Mouse (Mus musculus) kidney, embryonic 15.5 days (tissue): Measurements from ENCODE around the gene Alg6. TPM values are rescaled to one million over a fixed set of nuclear protein-coding genes. Genes with fewer than 3 reads are reported as not detected.

ENCODE experiments used
- ATAC-seq: fragments of 200-750 bp; cut with Nextera tagmentation; replicated peaks from 2 replicates; pipeline ENCODE4 v1.8.0; 2017; ENCODE audit warnings: moderate TSS enrichment; ENCODE audit not compliant: low FRiP score
- H3K27ac ChIP-seq: fragments of 300-500 bp; sonication (generic); 2 replicates; pipeline ENCODE4 v1.5.1; 2015; ENCODE audit warnings: mild to moderate bottlenecking, inconsistent platforms
- H3K27me3 ChIP-seq: fragments of 300-500 bp; sonication (generic); 2 replicates; pipeline ENCODE4 v1.6.1; 2015; ENCODE audit warnings: inconsistent platforms
- H3K36me3 ChIP-seq: fragments of 300-500 bp; sonication (generic); 2 replicates; pipeline ENCODE4 v1.6.1; 2015; ENCODE audit warnings: inconsistent platforms
- H3K4me1 ChIP-seq: fragments of 300-500 bp; sonication (generic); 2 replicates; pipeline ENCODE4 v1.6.1; 2015; ENCODE audit warnings: inconsistent platforms
- H3K4me2 ChIP-seq: fragments of 300-500 bp; sonication (generic); 2 replicates; pipeline ENCODE4 v1.6.1; 2015; ENCODE audit warnings: moderate library complexity, mild to moderate bottlenecking, inconsistent platforms
- H3K4me3 ChIP-seq: fragments of 300-500 bp; sonication (generic); replicated peaks from 2 replicates; pipeline ENCODE4 v1.5.1; 2015; ENCODE audit warnings: mild to moderate bottlenecking, inconsistent platforms
- H3K9ac ChIP-seq: fragments of 300-500 bp; sonication (generic); 2 replicates; pipeline ENCODE4 v1.6.1; 2015; ENCODE audit warnings: mild to moderate bottlenecking, inconsistent platforms
- H3K9me3 ChIP-seq: fragments of 300-500 bp; sonication (generic); replicated peaks from 2 replicates; pipeline ENCODE4 v1.6.1; 2016; ENCODE audit warnings: inconsistent platforms
- WGBS: fragments of 180-500 bp; shearing (Covaris S2); methylation state at CpG from one replicate; pipeline ENCODE4 v1.1.7; 2015; ENCODE audit warnings: mixed read lengths; 5-methylcytosine and 5-hydroxymethylcytosine counted together
- polyA plus RNA-seq: library from polyadenylated mRNA; unstranded; fragments of >200 nt; fragmentation: Nextera tagmentation; extraction: Ambion mirVana; gene quantifications from 2 replicates; pipeline ENCODE4 v1.2.1, GENCODE M21; 2015

Gene Alg6
- polyA plus RNA-seq, result 26.8 and 27.0 TPM in 2 replicates

DNA sequence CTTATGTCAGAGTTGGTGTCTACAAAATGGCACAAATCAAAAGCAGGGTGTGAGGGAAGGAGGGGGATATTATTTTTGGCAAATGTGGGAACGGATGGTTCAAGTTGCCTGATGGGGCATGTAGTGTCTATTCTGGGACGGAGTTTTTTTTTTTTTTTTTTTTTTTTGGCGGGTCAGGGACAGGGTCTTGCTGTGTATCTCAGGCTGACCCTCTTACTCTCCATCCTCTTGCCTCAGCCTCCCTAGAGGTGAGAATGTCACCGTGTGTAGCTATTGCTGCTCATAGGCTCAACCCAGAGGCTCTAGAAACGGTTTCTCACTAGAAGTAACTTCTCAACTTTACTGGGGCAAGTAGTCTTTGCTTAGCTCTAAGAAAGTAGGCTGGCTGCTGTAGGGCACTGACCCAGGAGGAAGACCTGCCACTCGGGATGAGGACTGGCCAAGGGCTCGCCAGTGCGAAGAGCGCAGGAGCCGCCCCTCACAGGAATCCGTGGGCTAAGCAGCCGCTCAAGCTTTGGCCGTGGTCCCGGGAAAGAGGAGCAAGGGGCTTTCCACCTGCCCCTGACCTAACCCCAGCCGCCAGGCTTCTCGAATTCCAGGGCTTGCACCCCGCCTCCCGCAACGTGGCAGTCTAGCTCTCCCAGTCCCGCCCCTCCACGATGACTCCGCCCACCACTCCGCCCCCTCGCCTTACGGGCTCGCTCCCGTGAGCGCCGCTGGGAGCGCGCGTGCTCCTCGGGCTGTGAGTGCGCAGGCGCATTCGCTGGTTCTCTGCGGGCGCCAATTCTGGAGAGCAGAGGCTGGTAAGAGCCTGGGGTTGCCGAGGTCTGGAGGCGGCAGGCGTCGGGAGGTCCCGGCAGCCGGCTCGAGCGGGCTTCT lies at the start of gene Alg6:
Gene Alg6, plus strand, starts transcription at position 761 of the 879 bp plus-strand sequence.
- peak within 1 kb of the TSS; percentile 77 for H3K27ac ChIP-seq
- H3K4me3 ChIP-seq, result peak within 1 kb of the TSS; percentile 67
- no peaks in the 10 kb centered on the region for H3K27me3 ChIP-seq
- peak within 1 kb of the TSS; percentile 85 for H3K4me2 ChIP-seq
- WGBS, result 4% methylated on average over 46 of the region's 46 CpGs
- peak within 1 kb of the TSS; percentile 64 for H3K9ac ChIP-seq
- no peaks in the 10 kb centered on the region for H3K9me3 ChIP-seq
- peaks cover 15% of the 10 kb centered on the region for H3K36me3 ChIP-seq
- ATAC-seq, result peak; percentile 96
- H3K4me1 ChIP-seq, result peaks cover 12% of the 10 kb centered on the region

DNA sequence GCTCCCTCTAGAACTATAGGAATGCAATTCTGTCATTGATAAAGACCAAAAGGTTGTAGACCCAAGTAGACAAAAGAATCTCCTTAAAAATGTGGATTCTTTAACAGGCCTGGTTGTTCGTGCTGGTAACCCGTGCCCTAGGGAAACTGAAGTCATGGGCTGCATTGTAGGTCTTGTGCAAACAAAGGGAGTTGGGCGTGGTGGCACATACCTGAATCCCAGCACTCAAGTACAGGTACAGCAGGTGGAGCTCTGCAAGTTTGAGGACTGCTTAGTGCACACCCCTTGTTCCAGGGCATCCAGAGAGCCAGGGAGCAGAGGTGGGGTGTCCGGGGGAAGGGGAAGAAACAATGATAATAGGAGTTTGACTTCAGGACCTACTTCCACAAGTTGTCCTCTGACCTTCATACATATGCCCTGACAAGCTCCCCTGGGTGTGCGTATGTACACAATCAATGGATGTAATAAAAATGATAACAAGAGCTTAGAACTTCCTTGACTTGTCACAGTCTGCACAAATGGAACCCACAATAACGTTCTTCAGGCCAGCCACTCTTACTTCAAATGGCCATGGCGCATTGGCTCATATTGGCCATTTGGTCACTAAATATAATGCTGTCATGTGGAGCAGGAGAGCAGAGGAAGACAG lies 45.1 kb upstream of the Alg6 start:
- no peak overlapping the region for H3K27ac ChIP-seq
- H3K9ac ChIP-seq, result no peak overlapping the region
- no peaks in the 10 kb centered on the region for H3K9me3 ChIP-seq
- H3K4me3 ChIP-seq, result no peak overlapping the region
- ATAC-seq, result no peak
- H3K36me3 ChIP-seq, result no peaks in the 10 kb centered on the region
- WGBS, result 90% methylated on average over 7 of the region's 7 CpGs
- peaks cover 14% of the 10 kb centered on the region for H3K27me3 ChIP-seq
- H3K4me2 ChIP-seq, result no peak overlapping the region
- H3K4me1 ChIP-seq, result no peaks in the 10 kb centered on the region

DNA sequence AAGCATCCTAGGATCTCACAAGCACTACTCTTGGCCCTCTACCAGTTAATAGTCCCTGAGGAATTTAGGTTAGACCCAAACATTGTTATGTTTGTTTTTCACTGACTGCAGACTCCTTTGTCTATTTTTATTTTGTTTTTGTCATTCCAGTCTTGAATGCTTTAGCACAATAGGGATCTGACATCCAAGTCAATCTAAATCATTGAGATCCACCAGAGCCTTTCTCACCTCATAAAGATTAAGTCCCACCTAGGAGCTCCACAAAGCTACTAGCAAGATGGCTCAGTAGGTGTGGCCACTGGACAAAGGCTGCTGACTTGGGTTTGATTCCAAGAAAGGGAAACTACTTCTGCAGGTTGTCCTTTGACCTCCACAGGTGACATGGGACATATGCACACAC lies 40.3 kb upstream of the Alg6 start:
- H3K4me2 ChIP-seq, result no peak overlapping the region
- no peak for ATAC-seq
- no peak overlapping the region for H3K27ac ChIP-seq
- H3K9ac ChIP-seq, result no peak overlapping the region
- no peaks in the 10 kb centered on the region for H3K9me3 ChIP-seq
- H3K36me3 ChIP-seq, result no peaks in the 10 kb centered on the region
- no peaks in the 10 kb centered on the region for H3K4me1 ChIP-seq
- H3K4me3 ChIP-seq, result no peak overlapping the region
- H3K27me3 ChIP-seq, result no peaks in the 10 kb centered on the region

DNA sequence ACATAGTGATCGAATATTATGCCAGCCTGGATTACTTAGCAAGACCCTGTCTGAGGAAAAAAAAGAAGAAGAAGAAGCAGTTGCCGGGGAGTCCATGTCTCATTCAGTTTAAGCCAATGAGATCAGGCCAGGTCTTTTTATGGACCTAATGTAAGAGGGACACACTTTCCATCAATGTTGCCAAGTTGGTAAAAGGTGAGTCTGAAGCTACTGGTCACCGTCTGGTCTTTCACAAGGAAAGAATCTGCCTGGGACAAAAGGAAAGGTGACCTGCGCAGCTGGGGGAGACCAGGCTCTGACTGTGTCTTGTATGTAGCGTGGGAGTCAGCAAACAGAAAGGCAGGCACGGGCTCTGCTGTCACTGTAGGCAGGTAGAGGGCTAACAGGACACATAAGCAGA lies 31.5 kb upstream of the Alg6 start:
- Histone ChIP-seq H3K4me1 (no peaks in the 10 kb centered on the region), H3K9me3 (no peaks in the 10 kb centered on the region), H3K27me3 (no peaks in the 10 kb centered on the region), H3K27ac (no peak overlapping the region), H3K4me2 (no peak overlapping the region), H3K9ac (no peak overlapping the region), H3K4me3 (no peak overlapping the region), H3K36me3 (no peaks in the 10 kb centered on the region)
- ATAC-seq, result no peak
- WGBS, result 83% methylated on average over 6 of the region's 6 CpGs

DNA sequence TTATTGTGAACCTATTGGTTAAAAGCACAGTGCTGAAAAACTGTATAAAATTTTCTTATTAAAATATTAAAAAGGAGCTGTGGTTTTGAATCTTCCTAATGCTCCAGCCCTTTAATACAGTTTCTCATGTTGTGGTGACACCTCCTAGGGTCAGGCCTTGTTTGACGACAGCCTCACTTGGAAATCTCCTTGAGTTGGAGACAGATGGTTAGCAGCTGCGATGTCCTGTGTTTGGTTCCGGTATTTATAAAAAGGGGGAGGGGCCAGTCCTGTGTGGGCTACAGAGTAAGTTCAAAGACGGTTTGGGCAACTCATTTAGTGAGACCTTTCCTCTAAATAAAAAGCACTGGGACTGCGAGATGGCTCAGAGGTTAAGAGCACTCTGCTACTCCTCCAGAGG lies 29.2 kb upstream of the Alg6 start:
- no peak overlapping the region for H3K27ac ChIP-seq
- no peaks in the 10 kb centered on the region for H3K36me3 ChIP-seq
- no peaks in the 10 kb centered on the region for H3K4me1 ChIP-seq
- 45% methylated on average over 5 of the region's 5 CpGs for WGBS
- H3K9me3 ChIP-seq, result no peaks in the 10 kb centered on the region
- H3K27me3 ChIP-seq, result no peaks in the 10 kb centered on the region
- H3K9ac ChIP-seq, result no peak overlapping the region
- no peak for ATAC-seq
- no peak overlapping the region for H3K4me2 ChIP-seq
- no peak overlapping the region for H3K4me3 ChIP-seq

DNA sequence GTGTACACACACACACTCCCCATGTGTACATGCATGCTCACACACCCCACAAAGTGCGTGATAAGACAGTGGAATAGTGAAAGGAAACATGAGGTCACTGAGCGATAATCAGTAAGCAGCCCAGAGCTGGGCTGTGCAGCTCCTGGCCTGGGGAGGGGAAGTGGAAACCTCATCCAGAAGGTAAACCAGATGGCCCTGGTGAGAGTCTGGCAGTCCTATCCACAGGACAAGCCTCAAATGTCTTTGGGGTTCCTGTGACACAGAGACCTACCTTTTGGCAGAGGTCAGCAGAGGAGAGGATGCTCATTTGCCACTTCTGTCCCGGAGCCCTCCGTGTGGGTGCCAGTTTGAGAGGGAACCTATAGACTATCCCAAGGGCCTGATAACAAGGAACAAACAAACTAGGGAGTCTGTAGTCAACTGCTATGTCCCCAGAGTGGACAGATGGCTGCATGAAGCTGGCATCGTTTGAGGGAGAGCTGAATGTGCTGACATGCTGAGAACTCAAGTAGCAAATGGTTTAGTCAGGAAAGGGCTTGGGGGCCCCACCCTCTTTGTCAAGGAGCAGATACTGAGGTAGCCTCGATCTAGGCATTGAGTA lies 2.8 kb upstream of the Alg6 start:
- Histone ChIP-seq H3K9ac (no peak overlapping the region), H3K4me1 (peaks cover 12% of the 10 kb centered on the region), H3K27ac (no peak overlapping the region), H3K27me3 (no peaks in the 10 kb centered on the region), H3K4me3 (no peak overlapping the region), H3K9me3 (no peaks in the 10 kb centered on the region), H3K4me2 (no peak overlapping the region), H3K36me3 (no peaks in the 10 kb centered on the region)
- 82% methylated on average over 6 of the region's 6 CpGs for WGBS
- no peak for ATAC-seq

DNA sequence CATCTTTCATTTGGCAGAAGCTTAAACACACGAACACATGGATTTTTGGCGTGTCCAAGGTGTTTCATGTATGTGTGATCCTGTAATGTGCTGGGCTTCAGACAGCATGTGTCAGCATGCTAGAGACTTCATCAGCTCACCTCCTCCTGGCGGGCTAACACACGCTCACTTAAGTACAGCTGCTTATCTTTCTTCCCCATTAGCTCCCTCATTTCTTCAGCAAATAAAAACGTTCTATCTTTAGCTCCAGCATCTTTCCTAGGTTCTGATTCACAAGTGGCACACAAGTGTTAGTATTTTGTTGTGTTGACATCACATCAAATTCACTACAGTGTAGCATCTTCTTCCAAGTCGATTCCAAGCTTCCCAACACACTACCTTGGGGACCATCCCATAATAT lies 1.5 kb upstream of the Alg6 start:
- H3K36me3 ChIP-seq, result 0 out of 2 replicates have a peak, but pooled peaks cover 5% of the 10 kb centered on the region
- H3K4me2 ChIP-seq, result no peak overlapping the region
- peaks cover 12% of the 10 kb centered on the region for H3K4me1 ChIP-seq
- H3K27ac ChIP-seq, result no peak overlapping the region
- H3K27me3 ChIP-seq, result no peaks in the 10 kb centered on the region
- no peak overlapping the region for H3K4me3 ChIP-seq
- H3K9ac ChIP-seq, result no peak overlapping the region
- 87% methylated on average over 6 of the region's 6 CpGs for WGBS
- H3K9me3 ChIP-seq, result no peaks in the 10 kb centered on the region
- ATAC-seq, result no peak

DNA sequence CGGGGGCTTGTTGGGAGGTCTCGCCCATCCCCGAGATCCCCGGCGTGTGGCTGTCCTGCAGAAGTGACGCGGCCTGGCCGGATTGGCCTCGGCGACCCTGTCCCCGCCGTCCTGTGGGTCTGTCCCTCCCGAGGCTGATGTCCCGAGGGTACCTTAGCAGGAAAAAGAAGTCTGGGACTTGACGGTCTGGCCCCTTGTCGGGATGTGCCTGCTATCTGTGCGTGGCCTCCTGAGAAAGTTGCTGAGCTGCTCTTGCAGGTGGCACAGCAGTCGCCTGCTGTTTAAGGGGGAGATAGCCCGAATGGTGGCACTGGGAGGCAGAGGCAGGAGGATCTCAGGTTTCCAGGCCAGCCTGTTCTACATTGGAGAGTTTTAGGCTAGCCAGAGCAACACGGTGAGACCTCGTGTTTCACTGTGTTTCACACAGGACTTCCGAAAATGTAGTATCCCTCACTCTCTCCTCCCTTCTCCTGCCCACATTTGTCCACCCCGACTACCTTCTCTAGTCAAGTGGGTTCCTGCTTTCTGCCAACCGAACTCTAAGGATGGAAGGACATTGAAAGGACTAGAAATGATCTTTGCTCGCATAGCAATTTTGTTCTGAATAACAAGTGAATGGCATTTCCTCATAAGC lies 436 bp downstream of the Alg6 start:
- Histone ChIP-seq H3K4me3 (peak overlapping the region; percentile 67), H3K27ac (peak overlapping the region; percentile 61), H3K9me3 (no peaks in the 10 kb centered on the region), H3K9ac (peak overlapping the region; percentile 64), H3K4me2 (peak overlapping the region; percentile 85), H3K36me3 (peaks cover 17% of the 10 kb centered on the region), H3K27me3 (no peaks in the 10 kb centered on the region), H3K4me1 (peaks cover 12% of the 10 kb centered on the region)
- WGBS, result 24% methylated on average over 25 of the region's 25 CpGs
- peak; percentile 80 for ATAC-seq

DNA sequence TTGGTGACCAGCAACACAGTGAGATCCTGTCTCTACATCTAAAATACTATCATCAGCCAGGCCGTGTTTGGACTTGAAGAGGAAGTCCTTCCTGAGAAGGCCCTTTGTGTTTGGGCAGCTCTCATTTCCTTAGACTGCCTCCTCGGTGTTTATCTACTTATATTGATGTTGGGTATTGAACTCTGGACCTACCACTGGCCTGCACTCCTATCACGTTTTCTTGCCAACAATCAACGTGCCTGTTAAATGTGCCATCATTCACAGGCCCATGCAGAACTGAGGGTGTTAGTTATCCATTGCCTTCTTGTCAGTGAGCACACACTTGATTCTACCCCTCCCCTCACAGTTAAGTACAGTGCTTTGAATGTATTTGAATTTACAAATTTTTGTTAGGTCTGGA lies 2.4 kb downstream of the Alg6 start:
- H3K4me1 ChIP-seq, result peaks cover 12% of the 10 kb centered on the region
- no peaks in the 10 kb centered on the region for H3K9me3 ChIP-seq
- no peaks in the 10 kb centered on the region for H3K27me3 ChIP-seq
- no peak overlapping the region for H3K4me3 ChIP-seq
- no peak for ATAC-seq
- H3K27ac ChIP-seq, result no peak overlapping the region
- 55% methylated on average over 4 of the region's 4 CpGs for WGBS
- peaks cover 23% of the 10 kb centered on the region for H3K36me3 ChIP-seq
- no peak overlapping the region for H3K4me2 ChIP-seq
- no peak overlapping the region for H3K9ac ChIP-seq

DNA sequence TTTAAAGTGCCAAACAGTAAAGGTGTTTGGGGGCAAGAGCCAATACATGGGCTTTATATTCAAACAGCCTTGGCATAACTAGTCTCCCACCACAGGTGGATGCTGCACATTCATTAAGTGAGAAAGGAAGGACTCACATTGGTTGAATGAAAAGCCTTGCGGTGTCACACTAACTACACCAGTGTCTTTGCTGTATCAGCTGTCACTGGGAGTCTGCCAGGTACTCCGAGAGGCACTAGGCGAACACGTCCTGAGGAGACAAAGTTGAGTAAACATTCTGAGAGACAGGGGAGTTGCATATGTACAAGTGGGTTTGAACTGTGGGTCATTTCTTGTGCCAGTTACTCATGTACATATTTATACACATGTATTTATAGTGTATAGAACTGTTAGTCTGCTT lies 8.9 kb downstream of the Alg6 start:
- 87% methylated on average over 4 of the region's 4 CpGs for WGBS
- ATAC-seq, result no peak
- H3K4me2 ChIP-seq, result no peak overlapping the region
- no peak overlapping the region for H3K4me3 ChIP-seq
- H3K9ac ChIP-seq, result no peak overlapping the region
- no peaks in the 10 kb centered on the region for H3K27me3 ChIP-seq
- peaks cover 51% of the 10 kb centered on the region for H3K36me3 ChIP-seq
- H3K27ac ChIP-seq, result no peak overlapping the region
- H3K4me1 ChIP-seq, result no peaks in the 10 kb centered on the region
- H3K9me3 ChIP-seq, result no peaks in the 10 kb centered on the region

DNA sequence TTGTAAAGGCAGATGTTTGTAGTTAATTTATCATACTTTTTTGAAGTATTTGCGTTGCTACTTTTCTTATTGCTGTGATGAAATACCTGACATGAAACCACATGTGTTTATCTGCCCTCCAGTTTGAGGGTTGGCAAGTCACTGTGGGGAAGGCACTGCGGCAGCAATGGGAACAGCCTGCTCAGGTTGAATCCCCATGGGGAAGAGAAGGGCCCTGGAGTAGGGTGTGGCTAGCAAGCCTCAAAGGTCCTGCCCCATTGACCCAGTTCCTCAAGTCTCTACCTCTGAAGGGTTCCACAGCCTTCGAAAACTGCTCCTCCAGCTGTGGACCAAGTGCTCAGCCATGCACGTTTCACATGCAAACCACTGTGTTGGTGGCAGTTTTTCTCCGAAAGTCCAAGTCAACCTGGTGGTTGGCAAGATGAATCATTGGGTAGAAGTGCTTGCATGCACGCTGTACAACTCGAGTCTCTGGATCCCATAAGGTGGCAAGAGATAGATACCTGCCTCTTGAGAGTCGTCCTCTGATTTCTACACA lies 10.5 kb downstream of the Alg6 start:
- Histone ChIP-seq H3K9me3 (peaks cover 8% of the 10 kb centered on the region), H3K4me1 (no peaks in the 10 kb centered on the region), H3K36me3 (peaks cover 59% of the 10 kb centered on the region), H3K4me3 (no peak overlapping the region), H3K27me3 (no peaks in the 10 kb centered on the region), H3K9ac (no peak overlapping the region), H3K27ac (no peak overlapping the region), H3K4me2 (no peak overlapping the region)
- 89% methylated on average over 8 of the region's 8 CpGs for WGBS
- no peak for ATAC-seq

DNA sequence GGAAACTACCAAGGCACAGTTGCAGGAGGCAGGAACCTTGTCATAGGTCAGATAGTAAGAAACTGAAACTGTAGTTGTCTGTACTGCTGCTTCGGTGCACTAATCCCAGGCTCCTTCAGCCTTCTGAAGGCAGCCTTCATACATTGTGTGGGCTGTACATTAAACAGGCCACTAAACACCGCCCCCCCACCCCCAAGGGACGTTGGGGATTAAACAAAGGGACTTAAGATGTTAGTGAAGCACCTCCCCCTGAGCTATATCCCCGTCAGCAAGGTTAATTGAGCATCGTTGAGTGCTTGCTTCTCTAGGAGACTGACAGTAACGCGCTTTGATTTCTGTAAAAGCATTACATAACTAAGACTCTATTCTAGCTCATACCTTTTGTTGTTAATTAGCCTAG lies 24.4 kb downstream of the Alg6 start:
- H3K9ac ChIP-seq, result no peak overlapping the region
- H3K36me3 ChIP-seq, result peaks cover 8% of the 10 kb centered on the region; the same call in 1 of the 2 replicates
- H3K9me3 ChIP-seq, result no peaks in the 10 kb centered on the region
- ATAC-seq, result no peak
- no peak overlapping the region for H3K27ac ChIP-seq
- H3K4me1 ChIP-seq, result no peaks in the 10 kb centered on the region
- WGBS, result 57% methylated on average over 7 of the region's 7 CpGs
- no peak overlapping the region for H3K4me3 ChIP-seq
- H3K27me3 ChIP-seq, result no peaks in the 10 kb centered on the region
- no peak overlapping the region for H3K4me2 ChIP-seq
